ENCODE assay signal across 13 mouse cellular contexts in genomic region chr19:5922963-5923362, GRCm38 (mm10). TPM values are rescaled to one million over a fixed set of nuclear protein-coding genes. Genes with fewer than 3 reads are reported as not detected.
DNase-seq lines count a peak whose midpoint lies in the region; ATAC-seq and TF ChIP-seq lines count a peak whose summit lies in the region.
"Had no signal": no experiment of that assay in that cellular context is flagged by ENCODE, and none has a peak within 500 bp of the region (broad histone marks: within the 10 kb centered on the region; RNA-seq: fewer than 3 reads in every experiment).

No protein-coding gene starts in this region.

- no peak overlapping the region for H3K27ac ChIP-seq in heart, embryonic 11.5 days (ENCODE audit: low read depth, low read length)
- no peak overlapping the region for H3K27ac ChIP-seq in heart, embryonic 10.5 days
- H3K27ac ChIP-seq in kidney, embryonic 16.5 days (ENCODE audit: low read length) = 0 out of 2 replicates have a peak overlapping the region, but pooled peaks have one; percentile 8
- peak overlapping the region; percentile 65 for H3K27ac ChIP-seq in MEL (ENCODE audit: control insufficient read depth, low read depth, low read length)
- H3K27ac ChIP-seq in liver, embryonic 13.5 days = peak overlapping the region; percentile 91

- H3K9ac ChIP-seq in heart, embryonic 11.5 days (ENCODE audit: low read depth, low read length) = peak overlapping the region; percentile 43; the same call in 1 of the 2 replicates
- peak overlapping the region; percentile 84 for H3K9ac ChIP-seq in kidney, embryonic 16.5 days (replicated peaks; ENCODE audit: low read length)
- no peak overlapping the region for H3K9ac ChIP-seq in MEL (ENCODE audit: control insufficient read depth, low read depth, low read length, poor library complexity, severe bottlenecking)
- H3K9ac ChIP-seq in liver, embryonic 13.5 days = peak overlapping the region; percentile 56

- H3K4me3 ChIP-seq in heart, embryonic 11.5 days (ENCODE audit: low read depth, low read length) = 0 out of 2 replicates have a peak overlapping the region, but pooled peaks have one; percentile 5
- H3K4me3 ChIP-seq in heart, embryonic 10.5 days = no peak overlapping the region
- H3K4me3 ChIP-seq in kidney, embryonic 16.5 days (ENCODE audit: low read length) = peak overlapping the region; percentile 25; the same call in 1 of the 2 replicates
- no peak overlapping the region for H3K4me3 ChIP-seq in MEL (ENCODE audit: control insufficient read depth in 1 of 2, insufficient read depth in 1 of 2, low read depth in 2 of 2, low read length in 2 of 2)
- H3K4me3 ChIP-seq in liver, embryonic 13.5 days (replicated peaks) = peak overlapping the region; percentile 38

- no peak for TF ChIP-seq CTCF in MEL (IDR thresholded peaks at IDR 0.05 in 2 of 3, conservative IDR thresholded peaks at IDR 0.05 in 1 of 3; ENCODE audit: control insufficient read depth in 1 of 3, insufficient read depth in 1 of 3, low read depth in 2 of 3, low read length in 3 of 3, poor library complexity in 1 of 3, severe bottlenecking in 1 of 3)

- H3K4me1 ChIP-seq in heart, embryonic 11.5 days (ENCODE audit: control insufficient read depth, insufficient read depth, low read length) = peaks cover 18% of the 10 kb centered on the region
- H3K4me1 ChIP-seq in heart, embryonic 10.5 days = peaks cover 50% of the 10 kb centered on the region
- H3K4me1 ChIP-seq in kidney, embryonic 16.5 days (ENCODE audit: insufficient read depth, low read length) = peaks cover 44% of the 10 kb centered on the region
- peaks cover 12 to 16% of the 10 kb centered on the region in 2 experiments for H3K4me1 ChIP-seq in MEL (ENCODE audit: control insufficient read depth in 1 of 2, insufficient read depth in 2 of 2, low read length in 2 of 2)
- peaks cover 50% of the 10 kb centered on the region for H3K4me1 ChIP-seq in liver, embryonic 13.5 days (replicated peaks)

- no peaks in the 10 kb centered on the region for H3K79me2 ChIP-seq in MEL (ENCODE audit: control insufficient read depth, insufficient read depth, low read length, poor library complexity)

- peaks cover 3% of the 10 kb centered on the region for H3K36me3 ChIP-seq in heart, embryonic 11.5 days (ENCODE audit: control insufficient read depth, insufficient read depth, low read length)
- H3K36me3 ChIP-seq in heart, embryonic 10.5 days = peaks cover 4% of the 10 kb centered on the region
- H3K36me3 ChIP-seq in kidney, embryonic 16.5 days (ENCODE audit: insufficient read depth, low read length) = peaks cover 4% of the 10 kb centered on the region; the same call in 1 of the 2 replicates
- peaks cover 0 to 12% of the 10 kb centered on the region in 2 experiments; a peak in 2 of 4 replicates for H3K36me3 ChIP-seq in MEL (ENCODE audit: control insufficient read depth in 1 of 2, insufficient read depth in 2 of 2, low read length in 2 of 2)
- peaks cover 7% of the 10 kb centered on the region for H3K36me3 ChIP-seq in liver, embryonic 13.5 days

- 89% methylated on average over 3 of the region's 3 CpGs for WGBS in heart, embryonic 11.5 days (ENCODE audit: insufficient replicate concordance)
- WGBS in heart, embryonic 10.5 days = 84% methylated on average over 3 of the region's 3 CpGs
- 93% methylated on average over 3 of the region's 3 CpGs for WGBS in kidney, embryonic 16.5 days
- 72% methylated on average over 3 of the region's 3 CpGs for WGBS in liver, embryonic 13.5 days (ENCODE audit: insufficient replicate concordance)

- no peak for DNase-seq in heart, embryonic 10.5 days (ENCODE audit: low spot score)
- no peak for DNase-seq in kidney, postnatal 14 days
- DNase-seq in MEL (ENCODE audit: low read depth, low spot score) = no peak
- no peak for DNase-seq in liver, embryonic 13.5 days
- no peak for DNase-seq in frontal cortex, postnatal 14 days (ENCODE audit: low spot score in 2 of 2)
- no peak for DNase-seq in yolk sac, embryonic 10.5 days (ENCODE audit: low spot score)
- DNase-seq: cerebellum, postnatal 25 days; layer of hippocampus, postnatal 36 days; retina, postnatal 1 day had no signal

- TF ChIP-seq POLR2A in MEL (IDR thresholded peaks at IDR 0.05; ENCODE audit: control insufficient read depth in 1 of 2, insufficient read depth in 1 of 2, low read depth in 1 of 2, low read length in 2 of 2, poor library complexity in 1 of 2) = no peak

- H3K9me3 ChIP-seq in heart, embryonic 11.5 days (replicated peaks; ENCODE audit: control insufficient read depth, low read length) = no peaks in the 10 kb centered on the region
- H3K9me3 ChIP-seq in heart, embryonic 10.5 days = no peaks in the 10 kb centered on the region
- H3K9me3 ChIP-seq in kidney, embryonic 16.5 days (ENCODE audit: low read length) = no peaks in the 10 kb centered on the region
- no peaks in the 10 kb centered on the region for H3K9me3 ChIP-seq in MEL (replicated peaks; ENCODE audit: insufficient read depth, low read length)
- no peaks in the 10 kb centered on the region for H3K9me3 ChIP-seq in liver, embryonic 13.5 days (replicated peaks)

- peak overlapping the region; percentile 12 for H3K4me2 ChIP-seq in heart, embryonic 11.5 days
- H3K4me2 ChIP-seq in kidney, embryonic 16.5 days (replicated peaks; ENCODE audit: low read depth, low read length) = peak overlapping the region; percentile 91
- H3K4me2 ChIP-seq in liver, embryonic 13.5 days = peak overlapping the region; percentile 92

- TF ChIP-seq EP300 in MEL (IDR thresholded peaks at IDR 0.05; ENCODE audit: low read depth in 1 of 2, low read length in 2 of 2) = no peak

- ATAC-seq in heart, embryonic 11.5 days (replicated peaks; ENCODE audit: insufficient number of reproducible peaks, low FRiP score, low TSS enrichment) = no peak
- no peak for ATAC-seq in kidney, embryonic 16.5 days (ENCODE audit: low FRiP score, low TSS enrichment)
- no peak for ATAC-seq in liver, embryonic 13.5 days (ENCODE audit: low read depth)
- ATAC-seq: inflammation-experienced regulatory T-cells, adult 6 months; midbrain, embryonic 16.5 days had no signal

- H3K27me3 ChIP-seq in heart, embryonic 11.5 days (ENCODE audit: control insufficient read depth, insufficient read depth, low read length) = no peaks in the 10 kb centered on the region
- peaks cover 9% of the 10 kb centered on the region; the same call in 1 of the 2 replicates for H3K27me3 ChIP-seq in heart, embryonic 10.5 days (ENCODE audit: insufficient read depth, poor library complexity, severe bottlenecking)
- H3K27me3 ChIP-seq in kidney, embryonic 16.5 days (ENCODE audit: insufficient read depth, low read length) = no peaks in the 10 kb centered on the region
- H3K27me3 ChIP-seq in MEL (ENCODE audit: control insufficient read depth in 1 of 2, insufficient read depth in 2 of 2, low read length in 2 of 2) = no peaks in the 10 kb centered on the region
- H3K27me3 ChIP-seq in liver, embryonic 13.5 days = peaks cover 19% of the 10 kb centered on the region

- no peak for TF ChIP-seq RAD21 in MEL (IDR thresholded peaks at IDR 0.05; ENCODE audit: low read depth, low read length)

RNA-seq across cellular contexts. Expression of gene Cdc42ep2, which starts 1.7 kb away (rescaled TPM):
- polyA plus RNA-seq in heart, embryonic 11.5 days (2014; fragmentation: Nextera tagmentation; extraction: Ambion mirVana) = 6.3 and 7.6 TPM in 2 replicates
- 5.9 and 7.4 TPM in 2 replicates for polyA plus RNA-seq in heart, embryonic 10.5 days (2016; fragmentation: Nextera tagmentation; extraction: Ambion mirVana)
- polyA plus RNA-seq in kidney, embryonic 16.5 days (2015; fragmentation: Nextera tagmentation; extraction: Ambion mirVana) = 16.5 and 17.3 TPM in 2 replicates
- total RNA-seq in MEL (2012; rRNA removed) = 0.75 and 1.1 TPM in 2 replicates
- polyA plus RNA-seq in MEL (2012; ENCODE audit: insufficient read depth in 1 of 2, insufficient read length in 2 of 2, low read depth in 1 of 2, low replicate concordance in 2 of 2, missing spikeins in 1 of 2) = 1 to 10 TPM in 1 of 2 experiments, not detected in 1; 1.7 TPM
- 2.7 and 3.0 TPM in 2 replicates for polyA plus RNA-seq in liver, embryonic 13.5 days (2015; fragmentation: Nextera tagmentation; extraction: Ambion mirVana)

RNA-seq across cellular contexts. Expression of gene Dpf2, which starts 10.2 kb away (rescaled TPM):
- 105 and 119 TPM in 2 replicates for polyA plus RNA-seq in heart, embryonic 11.5 days (2014; fragmentation: Nextera tagmentation; extraction: Ambion mirVana)
- polyA plus RNA-seq in heart, embryonic 10.5 days (2016; fragmentation: Nextera tagmentation; extraction: Ambion mirVana) = 134 and 150 TPM in 2 replicates
- polyA plus RNA-seq in kidney, embryonic 16.5 days (2015; fragmentation: Nextera tagmentation; extraction: Ambion mirVana) = 185 and 188 TPM in 2 replicates
- 45.7 and 58.6 TPM in 2 replicates for total RNA-seq in MEL (2012; rRNA removed)
- polyA plus RNA-seq in MEL (2012; ENCODE audit: insufficient read depth in 1 of 2, insufficient read length in 2 of 2, low read depth in 1 of 2, low replicate concordance in 2 of 2, missing spikeins in 1 of 2) = 100 to 1,000 TPM; 133 to 166 TPM
- polyA plus RNA-seq in liver, embryonic 13.5 days (2015; fragmentation: Nextera tagmentation; extraction: Ambion mirVana) = 56.7 and 60.0 TPM in 2 replicates

RNA-seq across cellular contexts. Expression of gene Tigd3, which starts 29.0 kb away (rescaled TPM):
- 1.5 and 2.6 TPM in 2 replicates for polyA plus RNA-seq in heart, embryonic 11.5 days (2014; fragmentation: Nextera tagmentation; extraction: Ambion mirVana)
- 2.4 and 2.9 TPM in 2 replicates for polyA plus RNA-seq in heart, embryonic 10.5 days (2016; fragmentation: Nextera tagmentation; extraction: Ambion mirVana)
- polyA plus RNA-seq in kidney, embryonic 16.5 days (2015; fragmentation: Nextera tagmentation; extraction: Ambion mirVana) = 3.7 and 4.4 TPM in 2 replicates
- total RNA-seq in MEL (2012; rRNA removed) = 1.9 and 2.1 TPM in 2 replicates
- 1 to 10 TPM in 1 of 2 experiments, not detected in 1; 2.2 TPM for polyA plus RNA-seq in MEL (2012; ENCODE audit: insufficient read depth in 1 of 2, insufficient read length in 2 of 2, low read depth in 1 of 2, low replicate concordance in 2 of 2, missing spikeins in 1 of 2)
- polyA plus RNA-seq in liver, embryonic 13.5 days (2015; fragmentation: Nextera tagmentation; extraction: Ambion mirVana) = 2.5 TPM in 2 replicates

RNA-seq across cellular contexts. Expression of gene Pola2, which starts 41.0 kb away (rescaled TPM):
- polyA plus RNA-seq in heart, embryonic 11.5 days (2014; fragmentation: Nextera tagmentation; extraction: Ambion mirVana) = 58.9 and 59.2 TPM in 2 replicates
- polyA plus RNA-seq in heart, embryonic 10.5 days (2016; fragmentation: Nextera tagmentation; extraction: Ambion mirVana) = 70.0 and 80.7 TPM in 2 replicates
- polyA plus RNA-seq in kidney, embryonic 16.5 days (2015; fragmentation: Nextera tagmentation; extraction: Ambion mirVana) = 77.7 and 82.1 TPM in 2 replicates
- total RNA-seq in MEL (2012; rRNA removed) = 75.3 and 77.3 TPM in 2 replicates
- 100 to 1,000 TPM in 1 of 2 experiments, 10 to 100 TPM in 1; 99.4 to 126 TPM for polyA plus RNA-seq in MEL (2012; ENCODE audit: insufficient read depth in 1 of 2, insufficient read length in 2 of 2, low read depth in 1 of 2, low replicate concordance in 2 of 2, missing spikeins in 1 of 2)
- 62.2 and 69.8 TPM in 2 replicates for polyA plus RNA-seq in liver, embryonic 13.5 days (2015; fragmentation: Nextera tagmentation; extraction: Ambion mirVana)

RNA-seq across cellular contexts. Expression of gene Slc25a45, which starts 45.4 kb away (rescaled TPM):
- polyA plus RNA-seq in heart, embryonic 11.5 days (2014; fragmentation: Nextera tagmentation; extraction: Ambion mirVana) = 2.1 and 2.3 TPM in 2 replicates
- polyA plus RNA-seq in heart, embryonic 10.5 days (2016; fragmentation: Nextera tagmentation; extraction: Ambion mirVana) = 2.1 and 2.5 TPM in 2 replicates
- 14.8 and 15.7 TPM in 2 replicates for polyA plus RNA-seq in kidney, embryonic 16.5 days (2015; fragmentation: Nextera tagmentation; extraction: Ambion mirVana)
- total RNA-seq in MEL (2012; rRNA removed) = 20.7 and 23.5 TPM in 2 replicates
- polyA plus RNA-seq in MEL (2012; ENCODE audit: insufficient read depth in 1 of 2, insufficient read length in 2 of 2, low read depth in 1 of 2, low replicate concordance in 2 of 2, missing spikeins in 1 of 2) = 10 to 100 TPM in 1 of 2 experiments, not detected in 1; 30.7 TPM
- polyA plus RNA-seq in liver, embryonic 13.5 days (2015; fragmentation: Nextera tagmentation; extraction: Ambion mirVana) = 5.7 and 6.8 TPM in 2 replicates

Comparison
In these comparisons a context has a peak if more than half of its experiments do, and no peak if none do; other contexts are left out.
1. H3K4me3 ChIP-seq: peak in heart, embryonic 11.5 days (single experiment), kidney, embryonic 16.5 days (single experiment) and liver, embryonic 13.5 days (single experiment); none in heart, embryonic 10.5 days (single experiment) and MEL (0 of 2).
2. H3K27ac ChIP-seq: peak in kidney, embryonic 16.5 days (single experiment), MEL (single experiment) and liver, embryonic 13.5 days (single experiment); none in heart, embryonic 11.5 days (single experiment) and heart, embryonic 10.5 days (single experiment).
3. H3K4me2 ChIP-seq: peak in every context shown above with its lines; median percentile 92 in liver, embryonic 13.5 days; 91 in kidney, embryonic 16.5 days; 12 in heart, embryonic 11.5 days.